Mouse (Mus musculus) G1E (cell line): ENCODE data around the gene Klf7.

ENCODE experiments used
- CTCF ChIP-seq: IDR thresholded peaks from 2 replicates; pipeline ENCODE4 v1.5.1; 2012; ENCODE audit warnings: low read depth, low read length, inconsistent platforms, mixed read lengths
- TAL1 ChIP-seq: conservative IDR thresholded peaks from 2 replicates; pipeline ENCODE4 v1.6.1; 2012; ENCODE audit warnings: low read depth, low read length, inconsistent platforms, mixed read lengths

GRCm38 (mm10) chr1:64126822-64127221 lies 4.7 kb upstream of the Klf7 start:
- TF ChIP-seq CTCF = no peak
- TF ChIP-seq TAL1 = no peak
